Mouse (Mus musculus) E14TG2a.4 (cell line): Measurements from ENCODE around the gene Tacr2.

Experiments used
- H3K27me3 ChIP-seq: 2 replicates; pipeline ENCODE4 v1.6.1; 2014; ENCODE audit warnings: low read length, control low read depth; ENCODE audit not compliant: insufficient read depth
- H3K36me3 ChIP-seq: 2 replicates; pipeline ENCODE4 v1.6.1; 2014; ENCODE audit warnings: low read length, control low read depth; ENCODE audit not compliant: insufficient read depth
- H3K4me1 ChIP-seq: replicated peaks from 2 replicates; pipeline ENCODE4 v1.6.1; 2014; ENCODE audit warnings: low read depth, low read length, control low read depth
- H3K4me3 ChIP-seq: replicated peaks from 2 replicates; pipeline ENCODE4 v1.5.1; 2014; ENCODE audit warnings: mild to moderate bottlenecking, low read length
- H3K9me3 ChIP-seq: 2 replicates; pipeline ENCODE4 v1.6.1; 2014; ENCODE audit warnings: low read length, control low read depth
- CTCF ChIP-seq: conservative IDR thresholded peaks from 2 replicates; pipeline ENCODE4 v1.5.1; 2014; ENCODE audit warnings: low read length
- NANOG ChIP-seq: IDR thresholded peaks from 2 replicates; pipeline ENCODE4 v1.6.1; 2014; ENCODE audit warnings: borderline replicate concordance, low read length, mixed read lengths
- POU5F1 ChIP-seq: IDR thresholded peaks from 2 replicates; pipeline ENCODE4 v1.6.1; 2014; ENCODE audit warnings: low read length, borderline replicate concordance

Gene Tacr2

GRCm38 (mm10) chr10:62244067-62244466 lies 8.2 kb upstream of the Tacr2 start:
- H3K9me3 ChIP-seq = peaks cover 13% of the 10 kb centered on the region
- H3K36me3 ChIP-seq = no peaks in the 10 kb centered on the region
- H3K4me1 ChIP-seq = peaks cover 46% of the 10 kb centered on the region
- no peak for TF ChIP-seq NANOG
- TF ChIP-seq CTCF = no peak
- TF ChIP-seq POU5F1 = no peak
- no peak overlapping the region for H3K4me3 ChIP-seq
- H3K27me3 ChIP-seq = peaks cover 4% of the 10 kb centered on the region; the same call in 1 of the 2 replicates

- TF ChIP-seq POU5F1 (no peak), CTCF (no peak), NANOG (no peak)
- H3K4me3 ChIP-seq = no peak overlapping the region
- H3K9me3 ChIP-seq = peaks cover 13% of the 10 kb centered on the region
- no peaks in the 10 kb centered on the region for H3K36me3 ChIP-seq
- H3K27me3 ChIP-seq = peaks cover 30% of the 10 kb centered on the region
- peaks cover 37% of the 10 kb centered on the region for H3K4me1 ChIP-seq
Measured at GRCm38 (mm10) chr10:62247156-62247555, 5.1 kb upstream of the Tacr2 start.

GRCm38 (mm10) chr10:62247815-62248214 lies 4.4 kb upstream of the Tacr2 start:
- H3K27me3 ChIP-seq = peaks cover 37% of the 10 kb centered on the region
- H3K9me3 ChIP-seq = peaks cover 13% of the 10 kb centered on the region
- no peaks in the 10 kb centered on the region for H3K36me3 ChIP-seq
- H3K4me3 ChIP-seq = no peak overlapping the region
- peaks cover 38% of the 10 kb centered on the region for H3K4me1 ChIP-seq
- no peak for TF ChIP-seq CTCF
- no peak for TF ChIP-seq NANOG
- TF ChIP-seq POU5F1 = no peak

GRCm38 (mm10) chr10:62252496-62253235 lies 428 bp downstream of the Tacr2 start:
- Histone ChIP-seq H3K27me3 (peaks cover 59% of the 10 kb centered on the region), H3K9me3 (no peaks in the 10 kb centered on the region), H3K4me1 (peaks cover 32% of the 10 kb centered on the region), H3K36me3 (no peaks in the 10 kb centered on the region), H3K4me3 (peak overlapping the region; percentile 39)
- no peak for TF ChIP-seq CTCF
- TF ChIP-seq POU5F1 = no peak
- TF ChIP-seq NANOG = no peak

GRCm38 (mm10) chr10:62258298-62258697 lies 6.1 kb downstream of the Tacr2 start:
- H3K9me3 ChIP-seq = peaks cover 4% of the 10 kb centered on the region; the same call in 1 of the 2 replicates
- no peaks in the 10 kb centered on the region for H3K36me3 ChIP-seq
- TF ChIP-seq NANOG = no peak
- no peak for TF ChIP-seq POU5F1
- no peak for TF ChIP-seq CTCF

GRCm38 (mm10) chr10:62261115-62261886 lies 9.1 kb downstream of the Tacr2 start:
- Histone ChIP-seq H3K4me1 (peaks cover 7% of the 10 kb centered on the region), H3K9me3 (peaks cover 4% of the 10 kb centered on the region; the same call in 1 of the 2 replicates), H3K4me3 (no peak overlapping the region), H3K36me3 (no peaks in the 10 kb centered on the region), H3K27me3 (peaks cover 6% of the 10 kb centered on the region)
- peak; percentile 69 for TF ChIP-seq CTCF
- no peak for TF ChIP-seq POU5F1

More at GRCm38 (mm10) chr10:62258298-62258697, 6.1 kb downstream of the Tacr2 start:
- peaks cover 18% of the 10 kb centered on the region for H3K27me3 ChIP-seq
- no peak overlapping the region for H3K4me3 ChIP-seq
- H3K4me1 ChIP-seq = peaks cover 8% of the 10 kb centered on the region

- peaks cover 20% of the 10 kb centered on the region for H3K4me1 ChIP-seq
- TF ChIP-seq CTCF (no peak), NANOG (no peak), POU5F1 (no peak)
- no peaks in the 10 kb centered on the region for H3K36me3 ChIP-seq
- peaks cover 10% of the 10 kb centered on the region for H3K27me3 ChIP-seq
- H3K4me3 ChIP-seq = no peak overlapping the region
- H3K9me3 ChIP-seq = peaks cover 4% of the 10 kb centered on the region; the same call in 1 of the 2 replicates
Measured at GRCm38 (mm10) chr10:62264299-62264698, 12.1 kb downstream of the Tacr2 start.

GRCm38 (mm10) chr10:62269278-62269677 lies 17.0 kb downstream of the Tacr2 start:
- peaks cover 25% of the 10 kb centered on the region for H3K27me3 ChIP-seq
- H3K4me3 ChIP-seq = peak overlapping the region; percentile 68
- H3K36me3 ChIP-seq = peaks cover 19% of the 10 kb centered on the region
- no peak for TF ChIP-seq CTCF
- TF ChIP-seq NANOG = no peak
- TF ChIP-seq POU5F1 = no peak
- no peaks in the 10 kb centered on the region for H3K9me3 ChIP-seq
- peaks cover 32% of the 10 kb centered on the region for H3K4me1 ChIP-seq
